ENCODE assay signal across 8 mouse cellular contexts in the genomic region with DNA sequence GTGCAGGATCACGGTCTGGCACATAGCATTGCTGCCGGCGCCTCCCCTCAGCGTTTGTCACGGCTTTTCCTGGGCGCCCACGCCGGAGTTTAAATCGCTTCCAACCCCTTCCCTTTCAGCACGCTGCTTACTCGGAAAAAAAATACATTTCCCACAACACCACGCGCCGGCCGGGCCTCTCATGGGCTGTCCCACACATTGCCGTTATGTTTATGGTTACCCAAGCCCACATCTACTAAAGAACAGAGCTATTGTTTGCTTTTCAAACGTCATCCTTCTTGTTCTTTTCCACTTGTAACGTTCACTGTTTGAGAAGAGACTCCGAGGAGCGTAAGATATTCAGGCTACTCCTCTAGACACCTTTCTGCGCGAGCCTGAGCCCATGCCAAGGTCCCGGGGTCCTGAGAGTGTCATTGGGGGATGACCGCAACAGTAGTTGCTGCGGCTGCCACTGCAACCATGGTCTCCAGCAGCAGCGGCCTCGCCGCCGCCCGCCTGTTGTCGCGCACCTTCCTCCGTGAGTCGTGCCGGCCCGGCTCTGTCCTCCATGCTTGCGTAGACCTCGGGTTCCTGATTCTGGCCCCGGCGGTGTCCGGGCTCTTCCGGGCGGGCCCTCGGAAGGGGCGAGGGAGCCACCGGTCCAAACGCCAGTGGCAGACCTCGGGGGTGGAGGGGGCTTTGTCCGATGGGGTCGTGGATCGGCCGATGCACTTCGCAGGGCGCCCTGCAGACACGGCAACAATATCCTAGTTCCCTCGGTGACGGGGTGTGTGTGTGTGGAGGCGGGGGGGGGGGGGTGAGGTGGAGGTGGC. TPM values are rescaled to one million over a fixed set of nuclear protein-coding genes. Genes with fewer than 3 reads are reported as not detected.
A peak's percentile ranks its signal among the peaks of the same experiment; 100 is the strongest.
DNase-seq lines count a peak whose midpoint lies in the region; ATAC-seq lines count a peak whose summit lies in the region.

A gene (plus strand): TSS at position 146 of the 812 bp plus-strand sequence.

- ATAC-seq in common myeloid progenitor, adult 5-6 weeks (replicated peaks; ENCODE audit: low read depth, poor library complexity, severe bottlenecking) = peak; percentile 94

- peak; percentile 93 for DNase-seq in ZHBTc4 (ENCODE audit: low read depth, low spot score)
- DNase-seq in gastrocnemius, adult 8-10 months (ENCODE audit: low spot score in 2 of 2) = peak; percentile 86
- DNase-seq in hindlimb bud, embryonic 11.5 days (ENCODE audit: extremely low spot score, low read depth, low spot score) = peak; percentile 97
- DNase-seq in left cerebral cortex, adult 8-10 months (ENCODE audit: low spot score in 2 of 2) = peak; percentile 85
- peak; percentile 92 to 94 for DNase-seq in right cerebral cortex, postnatal 10 days (ENCODE audit: low spot score in 2 of 2)
- DNase-seq in urinary bladder, postnatal 25 days (ENCODE audit: low spot score) = peak; percentile 75

- H3K36me3 ChIP-seq in megakaryocyte, embryonic 14.5 days (replicated peaks; ENCODE audit: low read length) = peaks cover 18% of the 10 kb centered on the region

- H3K4me3 ChIP-seq in megakaryocyte, embryonic 14.5 days (replicated peaks) = peak within 1 kb of the TSS; percentile 98

- H3K27me3 ChIP-seq in megakaryocyte, embryonic 14.5 days (replicated peaks) = peaks cover 2% of the 10 kb centered on the region

- peaks cover 27% of the 10 kb centered on the region for H3K4me1 ChIP-seq in megakaryocyte, embryonic 14.5 days

- peaks cover 3% of the 10 kb centered on the region; the same call in 1 of the 2 replicates for H3K9me3 ChIP-seq in megakaryocyte, embryonic 14.5 days

RNA-seq across cellular contexts. Expression of the gene that starts here (rescaled TPM):
- total RNA-seq in common myeloid progenitor, adult 5-6 weeks (2017) = 104 and 105 TPM in 2 replicates
- total RNA-seq in gastrocnemius, adult 8-10 months (2022) = 100 to 1,000 TPM; 282 to 315 (median 288) TPM
- total RNA-seq in left cerebral cortex, adult 8-10 months (2022) = 100 to 1,000 TPM; 114 to 134 (median 127) TPM
- polyA plus RNA-seq in megakaryocyte, embryonic 14.5 days (2012; ENCODE audit: insufficient read depth, low replicate concordance) = 22.8 and 87.7 TPM in 2 replicates

Comparison
In these comparisons a context has a peak if more than half of its experiments do, and no peak if none do; other contexts are left out.
1. Peak in every context shown above with its lines: DNase-seq, ATAC-seq and H3K4me3 ChIP-seq.